Mouse (Mus musculus) stomach, postnatal 0 days (tissue): ENCODE measurements around the gene Arf6.

Experiments used
- CTCF ChIP-seq: IDR thresholded peaks from 2 replicates; pipeline ENCODE4 v1.5.1; 2016; ENCODE audit warnings: antibody characterized with exemption, low read depth, mild to moderate bottlenecking, moderate library complexity
- EP300 ChIP-seq: optimal IDR thresholded peaks from 2 replicates; pipeline ENCODE3; 2016; ENCODE audit warnings: antibody characterized with exemption

GRCm38 (mm10) chr12:69400367-69400766, 28.4 kb downstream of the Arf6 start:
- no peak for TF ChIP-seq CTCF
- TF ChIP-seq EP300: no peak
